Mouse (Mus musculus) limb, embryonic 14.5 days (tissue): ENCODE measurements around the gene Dhrs3. TPM values are rescaled to one million over a fixed set of nuclear protein-coding genes. Genes with fewer than 3 reads are reported as not detected.

Experiments used
- ATAC-seq: fragments of 200-750 bp; cut with Nextera tagmentation; 2 replicates; pipeline ENCODE4 v1.8.0; 2017; ENCODE audit warnings: low read depth, moderate number of reproducible peaks, moderate TSS enrichment; ENCODE audit not compliant: low FRiP score
- DNase-seq: peaks from one replicate; pipeline ENCODE4 v3.0.0-alpha.2; 2015; ENCODE audit warnings: low spot score
- H3K27ac ChIP-seq: fragments of 300-500 bp; sonication (generic); replicated peaks from 2 replicates; pipeline ENCODE4 v1.5.1; 2014; ENCODE audit warnings: low read depth, mild to moderate bottlenecking, low read length, moderate library complexity, mixed read lengths
- H3K27me3 ChIP-seq: fragments of 300-500 bp; sonication (generic); 2 replicates; pipeline ENCODE4 v1.6.1; 2014; ENCODE audit warnings: low read length, mixed read lengths; ENCODE audit not compliant: control insufficient read depth, insufficient read depth
- H3K36me3 ChIP-seq: fragments of 300-500 bp; sonication (generic); 2 replicates; pipeline ENCODE4 v1.6.1; 2014; ENCODE audit warnings: mild to moderate bottlenecking, low read length, moderate library complexity, mixed read lengths; ENCODE audit not compliant: control insufficient read depth, insufficient read depth
- H3K4me1 ChIP-seq: fragments of 300-500 bp; sonication (generic); 2 replicates; pipeline ENCODE4 v1.6.1; 2014; ENCODE audit warnings: antibody characterized with exemption, low read length, mixed read lengths; ENCODE audit not compliant: control insufficient read depth, insufficient read depth
- H3K4me2 ChIP-seq: fragments of 300-500 bp; sonication (generic); replicated peaks from 2 replicates; pipeline ENCODE4 v1.6.1; 2014; ENCODE audit warnings: low read depth, mild to moderate bottlenecking, low read length, moderate library complexity; ENCODE audit not compliant: severe bottlenecking
- H3K4me3 ChIP-seq: fragments of 300-500 bp; sonication (generic); replicated peaks from 2 replicates; pipeline ENCODE4 v1.5.1; 2014; ENCODE audit warnings: low read length
- H3K9ac ChIP-seq: fragments of 300-500 bp; sonication (generic); 2 replicates; pipeline ENCODE4 v1.6.1; 2014; ENCODE audit warnings: mild to moderate bottlenecking, low read depth, low read length, moderate library complexity; ENCODE audit not compliant: severe bottlenecking
- H3K9me3 ChIP-seq: fragments of 300-500 bp; sonication (generic); 2 replicates; pipeline ENCODE4 v1.6.1; 2016; ENCODE audit warnings: low read length; ENCODE audit not compliant: control insufficient read depth
- POLR2A ChIP-seq: fragments of 200-500 bp; IDR thresholded peaks from 2 replicates; pipeline ENCODE4 v1.8.0; 2012; ENCODE audit warnings: inconsistent platforms, mild to moderate bottlenecking, moderate library complexity, borderline replicate concordance; ENCODE audit not compliant: insufficient read depth, insufficient read length; ENCODE audit errors: extremely low read depth
- WGBS: fragments of 180-500 bp; shearing (Covaris S2); extraction: QIAGEN DNeasy Blood & Tissue Kit; methylation state at CpG from one replicate; pipeline ENCODE4 v1.1.7; 2014; 5-methylcytosine and 5-hydroxymethylcytosine counted together
- polyA plus RNA-seq, 2 experiments: library from polyadenylated mRNA; depleted of rRNA in 1 of 2; stranded (reverse) in 1 of 2; unstranded in 1 of 2; fragments of >200 nt; fragmentation: Nextera tagmentation in 1 of 2; extraction: Ambion mirVana in 1 of 2; gene quantifications; 2 replicates each; pipeline versions ENCODE4 v1.2.1 to v1.2.3; 2012 to 2014

The Dhrs3 gene
- polyA plus RNA-seq, 2 experiments = 69.7 to 121 TPM

DNA sequence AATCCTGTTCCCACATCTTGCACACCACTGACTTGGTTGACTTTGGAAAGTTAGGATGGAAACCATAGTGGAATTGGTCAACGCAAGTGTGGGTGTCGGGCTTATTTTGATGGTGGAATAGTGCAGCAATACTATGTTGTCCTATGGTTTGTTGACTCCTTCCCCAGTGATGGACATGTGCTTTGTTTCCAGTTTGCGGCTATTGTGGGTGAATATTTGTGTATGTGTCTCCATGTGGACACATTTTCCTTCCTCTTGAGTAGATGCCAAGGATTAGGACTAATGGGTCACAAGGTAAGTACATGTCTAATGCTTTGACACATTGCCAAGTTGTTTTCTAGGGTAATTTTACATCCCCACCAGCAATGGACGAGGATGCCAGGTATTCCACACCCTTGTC, 68.6 kb downstream of the Dhrs3 start:
- ATAC-seq (no peak), DNase-seq (no peak)
- Histone ChIP-seq H3K4me2 (no peak overlapping the region), H3K27me3 (no peaks in the 10 kb centered on the region), H3K9me3 (no peaks in the 10 kb centered on the region), H3K4me3 (no peak overlapping the region), H3K27ac (no peak overlapping the region), H3K36me3 (no peaks in the 10 kb centered on the region), H3K9ac (no peak overlapping the region), H3K4me1 (no peaks in the 10 kb centered on the region)
- 94% methylated on average over 4 of the region's 4 CpGs for WGBS
- TF ChIP-seq POLR2A = no peak

DNA sequence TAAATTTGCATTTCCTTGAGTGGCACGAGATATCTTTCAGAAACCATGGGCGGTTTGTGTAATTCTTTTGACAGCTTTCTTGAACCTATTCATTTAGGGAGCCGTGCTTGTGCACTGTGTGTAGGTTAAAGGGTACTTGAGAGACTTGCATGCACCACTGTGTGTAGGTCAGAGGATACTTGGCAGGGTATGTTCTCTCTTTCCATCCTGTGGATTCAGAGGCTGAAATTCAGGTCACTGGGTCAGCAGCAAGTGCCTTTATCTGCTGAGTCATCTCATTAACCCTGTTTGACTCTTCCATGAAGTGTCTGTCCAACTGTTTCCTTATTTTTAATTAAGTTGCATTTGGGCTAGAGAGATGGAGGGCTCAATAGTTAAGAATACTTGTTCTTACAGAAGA, 69.1 kb downstream of the Dhrs3 start:
- ATAC-seq (no peak), DNase-seq (no peak)
- no peak for TF ChIP-seq POLR2A
- Histone ChIP-seq H3K9ac (no peak overlapping the region), H3K36me3 (no peaks in the 10 kb centered on the region), H3K4me3 (no peak overlapping the region), H3K9me3 (no peaks in the 10 kb centered on the region), H3K27ac (no peak overlapping the region), H3K4me2 (no peak overlapping the region), H3K27me3 (no peaks in the 10 kb centered on the region), H3K4me1 (no peaks in the 10 kb centered on the region)
- WGBS = 95% methylated on average over 3 of the region's 3 CpGs

DNA sequence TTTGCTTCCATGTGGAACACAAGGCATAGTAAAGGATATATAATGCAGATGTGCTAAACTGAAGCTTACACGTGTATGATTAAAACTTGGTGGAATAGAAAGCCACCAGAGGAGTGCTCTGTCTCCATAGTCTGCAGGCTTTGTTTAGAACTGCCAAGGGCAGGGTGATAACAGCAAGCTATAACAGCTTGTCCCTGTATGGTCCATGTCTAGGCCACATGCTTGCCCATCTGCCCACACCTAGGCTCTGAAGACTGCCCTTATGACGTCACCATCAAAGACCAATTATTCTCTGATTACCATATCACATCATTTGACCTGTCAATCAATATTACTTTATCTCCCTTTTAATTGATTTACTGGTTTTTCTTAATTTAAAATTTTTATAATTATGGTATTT, 72.6 kb downstream of the Dhrs3 start:
- DNase-seq (no peak), ATAC-seq (no peak; the same call in 1 of the 2 replicates)
- H3K27ac ChIP-seq = no peak overlapping the region
- no peak overlapping the region for H3K4me3 ChIP-seq
- H3K9ac ChIP-seq = no peak overlapping the region
- WGBS = 66% methylated on average over 2 of the region's 2 CpGs
- H3K4me1 ChIP-seq = peaks cover 10% of the 10 kb centered on the region
- no peaks in the 10 kb centered on the region for H3K9me3 ChIP-seq
- H3K4me2 ChIP-seq = no peak overlapping the region
- 0 out of 2 replicates have a peak, but pooled peaks cover 5% of the 10 kb centered on the region for H3K36me3 ChIP-seq
- H3K27me3 ChIP-seq = no peaks in the 10 kb centered on the region
- no peak for TF ChIP-seq POLR2A

- no peak for TF ChIP-seq POLR2A
These were observed 75.7 kb downstream of the Dhrs3 start for GRCm38 (mm10) chr4:144968371-144968770.

DNA sequence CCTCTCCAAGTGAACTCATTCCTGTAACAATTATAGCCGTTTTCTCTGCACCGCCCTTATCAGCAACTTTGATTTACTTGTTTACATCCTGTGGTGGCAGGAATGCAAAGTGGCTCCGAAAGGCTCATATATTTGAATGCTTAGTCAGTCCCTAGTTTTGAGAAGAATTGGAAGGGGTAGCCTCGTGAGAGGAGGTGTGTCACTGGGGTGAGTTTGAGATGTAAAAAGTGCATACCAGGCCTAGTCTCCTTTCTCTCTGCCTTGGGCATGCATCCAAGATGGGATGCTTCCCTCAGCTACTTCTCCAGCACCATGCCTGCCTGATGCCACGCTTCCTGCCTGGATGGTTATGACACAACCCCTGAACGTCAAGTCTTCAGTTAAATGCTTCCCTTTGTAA, 76.4 kb downstream of the Dhrs3 start:
- TF ChIP-seq POLR2A = no peak
- peaks cover 10% of the 10 kb centered on the region for H3K4me1 ChIP-seq

More at GRCm38 (mm10) chr4:144968371-144968770, 75.7 kb downstream of the Dhrs3 start:
- H3K9ac ChIP-seq = no peak overlapping the region
- H3K4me3 ChIP-seq = no peak overlapping the region
- H3K4me1 ChIP-seq = peaks cover 10% of the 10 kb centered on the region
- H3K27ac ChIP-seq = peak overlapping the region; percentile 13; the same call in 1 of the 2 replicates
- ATAC-seq (no peak), DNase-seq (no peak)
- no peaks in the 10 kb centered on the region for H3K27me3 ChIP-seq
- H3K4me2 ChIP-seq = no peak overlapping the region
- H3K9me3 ChIP-seq = no peaks in the 10 kb centered on the region
- WGBS = 61% methylated on average over 3 of the region's 3 CpGs
- H3K36me3 ChIP-seq = 0 out of 2 replicates have a peak, but pooled peaks cover 8% of the 10 kb centered on the region

DNA sequence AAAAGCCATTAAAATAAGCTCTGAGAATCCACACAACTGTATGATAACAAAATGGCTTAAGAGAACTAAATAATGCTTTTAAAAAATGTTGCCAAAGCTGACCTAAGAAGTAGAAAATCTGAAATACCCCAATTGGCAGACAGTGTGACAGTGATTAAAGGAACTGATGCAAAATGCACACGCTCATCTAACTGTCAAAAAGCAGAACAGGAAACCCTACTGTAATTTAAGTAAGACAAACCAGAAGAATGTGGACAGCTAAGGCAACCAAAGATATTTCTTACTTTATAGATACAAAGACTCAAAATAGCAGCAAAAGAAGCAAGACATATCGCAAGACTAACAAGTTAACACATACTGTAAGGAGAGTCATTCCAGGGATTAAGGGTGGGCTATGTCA, 78.4 kb downstream of the Dhrs3 start:
- TF ChIP-seq POLR2A = no peak
- no peak for ATAC-seq
- 0 out of 2 replicates have a peak, but pooled peaks cover 14% of the 10 kb centered on the region for H3K36me3 ChIP-seq
- no peak overlapping the region for H3K4me2 ChIP-seq
- no peak overlapping the region for H3K27ac ChIP-seq
- no peak overlapping the region for H3K4me3 ChIP-seq
- DNase-seq = no peak
- no peak overlapping the region for H3K9ac ChIP-seq
- no peaks in the 10 kb centered on the region for H3K9me3 ChIP-seq
- WGBS = 88% methylated on average over 2 of the region's 2 CpGs
- peaks cover 10% of the 10 kb centered on the region for H3K4me1 ChIP-seq
- no peaks in the 10 kb centered on the region for H3K27me3 ChIP-seq

More for the DNA sequence above, 76.4 kb downstream of the Dhrs3 start:
- ATAC-seq = no peak
- no peak overlapping the region for H3K4me3 ChIP-seq
- H3K36me3 ChIP-seq = 0 out of 2 replicates have a peak, but pooled peaks cover 8% of the 10 kb centered on the region
- H3K9me3 ChIP-seq = no peaks in the 10 kb centered on the region
- H3K27ac ChIP-seq = peak overlapping the region; percentile 13; the same call in 1 of the 2 replicates
- no peaks in the 10 kb centered on the region for H3K27me3 ChIP-seq
- H3K4me2 ChIP-seq = no peak overlapping the region
- H3K9ac ChIP-seq = no peak overlapping the region
- no peak for DNase-seq
- 45% methylated on average over 6 of the region's 6 CpGs for WGBS
